Mouse (Mus musculus): ENCODE data around the gene Cysltr1.

GRCm38 (mm10) chrX:106628514-106628913, 25.0 kb upstream of the Cysltr1 start:
- TF ChIP-seq EP300 (IDR thresholded peaks at IDR 0.05; ENCODE audit: insufficient read depth, low read depth, low read length), result no peak
- TF ChIP-seq POLR2A (IDR thresholded peaks at IDR 0.05; ENCODE audit: insufficient read depth, low read depth, low read length), result no peak
